Mouse (Mus musculus) right cerebral cortex, adult 2 months (tissue): Measurements from ENCODE around the gene Qrfpr.

Experiments
- DNase-seq, 2 experiments: peaks; one replicate each; pipeline ENCODE4 v3.0.0; 2021 to 2022; ENCODE audit warnings: low spot score in 2 of 2

Qrfpr gene

GRCm38 (mm10) chr3:36150934-36151686 is 71.0 kb downstream of the Qrfpr start, which contains the start of gene D3Ertd254e:
TSS of gene D3Ertd254e (plus strand) at chr3:36151017.
- DNase-seq = peak; percentile 92 to 95

GRCm38 (mm10) chr3:36150537-36150933 is 71.6 kb downstream of the Qrfpr start:
- no peak for DNase-seq

- DNase-seq = no peak
Observed at GRCm38 (mm10) chr3:36138996-36139395, 83.1 kb downstream of the Qrfpr start.

GRCm38 (mm10) chr3:36138171-36138660 is 83.9 kb downstream of the Qrfpr start:
- DNase-seq = no peak

DNA sequence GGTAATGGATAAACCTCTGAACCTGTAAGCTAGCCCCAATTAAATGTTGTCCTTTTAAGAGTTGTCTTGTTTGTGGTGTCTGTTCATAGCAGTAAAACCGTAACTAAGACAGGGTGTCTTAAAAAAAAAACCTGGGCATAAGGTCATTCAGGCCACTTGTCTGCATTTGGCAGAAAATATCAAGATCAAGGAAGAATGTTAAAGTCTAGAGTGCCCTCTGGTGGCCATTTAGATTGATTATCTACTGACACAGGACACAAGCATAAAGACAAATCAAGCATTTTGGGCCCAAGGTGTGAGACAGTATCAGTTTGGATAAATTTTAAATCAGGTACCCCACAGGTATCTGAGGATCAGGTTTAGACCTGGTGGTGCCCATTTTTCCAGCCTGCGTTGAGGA is 84.6 kb downstream of the Qrfpr start:
- no peak for DNase-seq

- DNase-seq = no peak
Observed at GRCm38 (mm10) chr3:36136152-36136551, 86.0 kb downstream of the Qrfpr start.
